Mouse (Mus musculus) embryonic facial prominence, embryonic 10.5 days (tissue): ENCODE measurements around the gene Slc45a1. TPM values are rescaled to one million over a fixed set of nuclear protein-coding genes. Genes with fewer than 3 reads are reported as not detected.

Experiments
- DNase-seq: peaks from one replicate; pipeline ENCODE4 v3.0.0-alpha.2; 2017; ENCODE audit warnings: low spot score
- H3K27ac ChIP-seq: fragments of 300-500 bp; sonication (generic); replicated peaks from 2 replicates; pipeline ENCODE4 v1.5.1; 2016; ENCODE audit warnings: mild to moderate bottlenecking
- H3K27me3 ChIP-seq: fragments of 300-500 bp; sonication (generic); replicated peaks from 2 replicates; pipeline ENCODE4 v1.6.1; 2016; ENCODE audit warnings: low read depth, mild to moderate bottlenecking; ENCODE audit not compliant: poor library complexity, severe bottlenecking
- H3K36me3 ChIP-seq: fragments of 300-500 bp; sonication (generic); replicated peaks from 2 replicates; pipeline ENCODE4 v1.6.1; 2016; ENCODE audit warnings: mild to moderate bottlenecking, moderate library complexity
- H3K4me1 ChIP-seq: fragments of 300-500 bp; sonication (generic); 2 replicates; pipeline ENCODE4 v1.6.1; 2016
- H3K4me3 ChIP-seq: fragments of 300-500 bp; sonication (generic); 2 replicates; pipeline ENCODE4 v1.5.1; 2016; ENCODE audit warnings: mild to moderate bottlenecking, moderate library complexity
- H3K9me3 ChIP-seq: fragments of 300-500 bp; sonication (generic); 2 replicates; pipeline ENCODE4 v1.6.1; 2016; ENCODE audit warnings: mild to moderate bottlenecking
- WGBS: fragments of 180-500 bp; shearing (Covaris S2); methylation state at CpG from one replicate; pipeline ENCODE4 v1.1.7; 2016; 5-methylcytosine and 5-hydroxymethylcytosine counted together
- polyA plus RNA-seq: library from polyadenylated mRNA; unstranded; fragments of >200 nt; fragmentation: Nextera tagmentation; extraction: Ambion mirVana; gene quantifications from 2 replicates; pipeline ENCODE4 v1.2.1, GENCODE M21; 2016

Gene Slc45a1
- polyA plus RNA-seq, 1 experiment from 2014 or later: 1.4 TPM

DNA sequence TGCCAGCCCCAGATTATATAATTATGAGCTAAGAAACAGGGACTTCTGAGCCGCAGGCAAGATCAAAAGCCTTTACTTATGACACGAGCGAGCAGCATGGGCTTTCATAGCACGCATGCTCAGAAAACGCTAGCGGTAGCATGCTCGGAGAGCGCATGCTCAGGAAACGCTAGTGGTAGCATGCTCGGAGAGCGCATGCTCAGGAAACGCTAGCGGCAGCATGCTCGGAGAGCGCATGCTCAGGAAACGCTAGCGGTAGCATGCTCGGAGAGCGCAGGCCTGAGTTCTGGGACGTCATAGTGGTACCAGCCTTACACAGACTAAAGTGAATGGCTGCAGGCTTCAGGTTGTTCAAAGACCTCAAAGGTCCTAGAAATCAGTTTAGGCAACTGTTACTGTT is 26.8 kb upstream of the Slc45a1 start:
- no peaks in the 10 kb centered on the region for H3K36me3 ChIP-seq
- no peaks in the 10 kb centered on the region for H3K27me3 ChIP-seq
- no peak overlapping the region for H3K27ac ChIP-seq
- WGBS: 94% methylated on average over 20 of the region's 20 CpGs
- H3K9me3 ChIP-seq: no peaks in the 10 kb centered on the region
- H3K4me1 ChIP-seq: peaks cover 17% of the 10 kb centered on the region
- DNase-seq: no peak
- H3K4me3 ChIP-seq: no peak overlapping the region

DNA sequence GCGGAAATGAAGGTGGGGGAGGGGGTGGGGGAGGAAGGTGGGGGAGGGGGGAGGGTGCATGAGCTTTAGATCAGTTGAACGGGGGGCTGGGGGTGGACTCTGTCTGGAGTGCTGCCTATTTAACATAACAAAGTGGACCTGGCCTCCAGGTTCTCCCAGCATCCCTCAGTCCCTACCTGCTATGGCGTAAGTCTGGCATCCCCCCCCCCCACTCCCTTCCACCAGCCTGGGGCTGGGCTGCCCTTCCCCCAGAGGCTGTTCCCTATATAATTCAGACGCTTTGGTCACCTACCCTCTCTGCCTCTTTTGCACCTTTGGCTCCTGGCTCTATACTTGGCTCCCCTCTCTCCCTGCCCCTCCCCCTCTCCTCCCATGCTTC is 25.9 kb upstream of the Slc45a1 start:
- Histone ChIP-seq H3K27me3 (no peaks in the 10 kb centered on the region), H3K9me3 (no peaks in the 10 kb centered on the region), H3K27ac (peak overlapping the region; percentile 31), H3K36me3 (no peaks in the 10 kb centered on the region), H3K4me3 (0 out of 2 replicates have a peak overlapping the region, but pooled peaks have one; percentile 21), H3K4me1 (peaks cover 17% of the 10 kb centered on the region)
- 27% methylated on average over 4 of the region's 4 CpGs for WGBS
- DNase-seq: no peak

DNA sequence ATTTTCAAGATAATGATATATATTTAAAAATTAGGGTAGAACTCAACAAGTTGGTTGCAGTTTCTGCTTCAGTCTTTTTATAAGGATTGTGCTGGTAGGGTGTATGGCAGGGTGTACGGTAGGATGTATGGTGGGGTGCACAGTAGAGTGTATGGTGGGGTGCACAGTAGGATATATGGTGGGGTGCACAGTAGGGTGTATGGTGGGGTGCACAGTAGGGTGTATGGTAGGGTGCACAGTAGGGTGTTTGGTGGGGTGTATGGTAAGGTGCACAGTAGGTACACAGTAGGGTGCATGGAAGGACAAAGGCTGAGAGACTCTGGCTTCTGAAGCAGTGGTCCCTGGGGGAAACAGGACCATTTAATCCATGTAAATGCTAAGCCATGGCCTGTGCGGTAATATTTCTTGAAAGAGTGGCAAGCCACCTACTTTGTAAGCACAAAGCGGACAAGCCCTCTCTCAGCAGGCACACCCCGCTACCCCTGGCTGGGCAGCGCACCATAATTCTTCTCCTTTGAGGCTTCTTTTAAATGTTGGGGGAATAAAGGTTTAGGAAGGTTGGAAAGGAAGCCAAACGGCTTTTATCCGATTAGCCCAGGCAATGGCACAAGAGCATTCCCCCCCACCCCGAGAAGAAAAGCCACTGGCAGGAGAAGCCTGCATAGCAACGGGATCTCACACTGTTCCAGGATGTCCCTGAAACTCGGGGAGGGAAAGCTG is 25.3 kb upstream of the Slc45a1 start:
- no peak for DNase-seq
- no peak overlapping the region for H3K4me3 ChIP-seq
- 32% methylated on average over 10 of the region's 10 CpGs for WGBS
- H3K4me1 ChIP-seq: peaks cover 17% of the 10 kb centered on the region
- H3K27me3 ChIP-seq: no peaks in the 10 kb centered on the region
- no peaks in the 10 kb centered on the region for H3K36me3 ChIP-seq
- H3K27ac ChIP-seq: peak overlapping the region; percentile 31
- no peaks in the 10 kb centered on the region for H3K9me3 ChIP-seq

DNA sequence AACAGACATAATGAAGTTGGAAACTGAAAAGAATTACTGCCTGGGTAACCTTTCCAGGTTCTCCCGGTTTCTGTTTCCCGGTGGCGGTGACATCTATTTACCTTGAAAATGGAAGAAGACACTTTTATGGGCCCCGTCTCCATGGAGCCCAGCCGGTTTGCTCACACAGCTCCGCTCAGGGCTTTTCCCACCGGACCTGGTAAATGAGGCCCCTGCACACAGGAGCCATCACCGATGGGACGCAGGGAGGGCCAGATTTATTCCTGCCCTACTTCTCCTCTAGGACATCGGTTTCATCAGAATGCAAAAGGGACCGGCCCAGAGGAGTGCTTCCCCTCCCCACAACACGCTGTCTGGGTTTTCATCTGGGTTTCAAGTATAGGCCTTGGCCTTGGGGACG is 24.1 kb upstream of the Slc45a1 start:
- no peaks in the 10 kb centered on the region for H3K9me3 ChIP-seq
- no peaks in the 10 kb centered on the region for H3K36me3 ChIP-seq
- H3K4me1 ChIP-seq: peaks cover 17% of the 10 kb centered on the region
- no peaks in the 10 kb centered on the region for H3K27me3 ChIP-seq
- H3K4me3 ChIP-seq: no peak overlapping the region
- H3K27ac ChIP-seq: no peak overlapping the region
- WGBS: 94% methylated on average over 13 of the region's 13 CpGs
- DNase-seq: no peak

DNA sequence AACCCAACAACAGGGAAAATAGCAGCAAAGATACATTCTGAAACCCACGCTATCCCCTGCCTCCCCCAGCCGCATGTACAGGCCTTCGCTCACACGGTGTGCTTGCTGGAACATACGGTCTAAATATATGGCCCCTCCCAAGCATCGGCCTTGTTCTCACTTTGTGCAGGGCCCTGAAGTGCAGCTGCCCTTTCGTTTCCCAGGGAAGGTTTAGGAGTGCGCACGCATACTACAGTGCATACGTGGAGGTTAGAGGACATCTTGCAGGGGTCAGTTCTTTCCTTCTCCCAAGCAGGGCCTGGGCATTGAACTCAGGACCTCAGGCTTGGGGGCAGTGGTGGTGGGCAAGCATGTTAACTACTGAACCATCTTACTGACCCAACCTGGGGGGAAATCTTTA is 23.3 kb upstream of the Slc45a1 start:
- 93% methylated on average over 10 of the region's 10 CpGs for WGBS
- Histone ChIP-seq H3K4me1 (peaks cover 22% of the 10 kb centered on the region), H3K27ac (no peak overlapping the region), H3K9me3 (no peaks in the 10 kb centered on the region), H3K4me3 (no peak overlapping the region), H3K36me3 (no peaks in the 10 kb centered on the region), H3K27me3 (no peaks in the 10 kb centered on the region)
- no peak for DNase-seq

DNA sequence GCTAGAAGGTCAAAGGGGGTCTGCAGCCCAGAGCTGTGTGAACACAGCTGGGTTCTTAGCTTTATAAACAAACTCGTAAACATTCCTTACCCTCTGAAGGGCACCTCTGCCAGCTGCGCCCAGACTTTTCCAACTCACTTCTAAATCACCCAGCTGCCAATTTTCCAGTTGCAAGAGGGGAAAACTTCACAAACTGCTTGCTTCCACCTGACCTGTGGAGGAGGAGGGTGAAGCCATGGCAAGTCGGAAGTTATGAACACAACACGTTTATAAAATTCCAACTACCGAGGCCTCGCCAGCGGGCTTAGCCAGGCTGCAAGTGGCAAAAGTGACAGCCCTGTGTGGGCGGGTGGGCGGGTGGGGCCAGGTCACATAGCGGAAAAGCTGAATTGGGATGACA is 13.8 kb upstream of the Slc45a1 start:
- no peak overlapping the region for H3K27ac ChIP-seq
- H3K4me3 ChIP-seq: no peak overlapping the region
- H3K9me3 ChIP-seq: no peaks in the 10 kb centered on the region
- H3K36me3 ChIP-seq: no peaks in the 10 kb centered on the region
- H3K27me3 ChIP-seq: peaks cover 21% of the 10 kb centered on the region
- peaks cover 20% of the 10 kb centered on the region for H3K4me1 ChIP-seq
- no peak for DNase-seq
- WGBS: 87% methylated on average over 10 of the region's 10 CpGs

DNA sequence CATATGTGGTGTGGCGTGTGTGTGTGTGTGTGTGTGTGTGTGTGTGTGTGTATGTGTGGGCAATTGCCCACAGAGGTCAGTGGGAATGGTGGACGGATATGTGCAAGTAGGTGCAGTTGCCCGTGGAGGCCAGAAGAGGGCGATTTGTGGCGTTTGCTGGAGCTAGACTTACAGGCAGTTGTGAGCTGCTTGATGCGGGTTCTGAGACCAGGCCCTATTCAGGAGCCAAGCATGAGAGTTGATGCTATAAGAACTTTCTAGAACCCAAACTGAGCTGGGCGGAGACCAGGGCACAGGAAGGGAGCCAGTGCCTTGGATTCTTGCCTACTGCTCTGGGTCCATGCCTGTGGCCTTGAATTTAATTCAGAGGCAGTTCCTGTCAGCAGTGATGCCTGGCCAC is 12.8 kb upstream of the Slc45a1 start:
- no peak overlapping the region for H3K27ac ChIP-seq
- H3K9me3 ChIP-seq: no peaks in the 10 kb centered on the region
- 73% methylated on average over 7 of the region's 7 CpGs for WGBS
- peaks cover 19% of the 10 kb centered on the region for H3K4me1 ChIP-seq
- H3K4me3 ChIP-seq: no peak overlapping the region
- peaks cover 26% of the 10 kb centered on the region for H3K27me3 ChIP-seq
- no peak for DNase-seq
- H3K36me3 ChIP-seq: no peaks in the 10 kb centered on the region

DNA sequence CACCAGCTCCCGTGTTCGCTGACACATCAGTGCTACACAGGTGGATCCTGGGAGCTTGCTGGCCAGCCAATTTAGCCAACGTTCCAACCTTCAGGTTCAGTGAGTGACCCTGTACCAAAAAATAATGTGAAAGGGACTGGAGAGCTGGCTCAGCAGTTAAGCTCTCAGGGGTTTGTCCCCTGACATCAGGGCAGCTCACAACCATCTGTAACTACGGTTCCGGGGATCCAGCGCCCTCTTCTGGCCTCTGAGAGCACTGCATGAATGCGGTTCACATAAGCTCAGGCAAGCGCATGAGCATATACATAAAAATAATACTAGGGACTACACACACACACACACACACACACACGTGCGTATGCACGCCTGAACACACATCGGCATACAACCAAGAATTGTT is 11.2 kb upstream of the Slc45a1 start:
- no peaks in the 10 kb centered on the region for H3K9me3 ChIP-seq
- 59% methylated on average over 12 of the region's 12 CpGs for WGBS
- no peak overlapping the region for H3K27ac ChIP-seq
- H3K27me3 ChIP-seq: peaks cover 26% of the 10 kb centered on the region
- H3K4me3 ChIP-seq: no peak overlapping the region
- H3K4me1 ChIP-seq: peaks cover 19% of the 10 kb centered on the region
- DNase-seq: peak; percentile 65
- no peaks in the 10 kb centered on the region for H3K36me3 ChIP-seq

DNA sequence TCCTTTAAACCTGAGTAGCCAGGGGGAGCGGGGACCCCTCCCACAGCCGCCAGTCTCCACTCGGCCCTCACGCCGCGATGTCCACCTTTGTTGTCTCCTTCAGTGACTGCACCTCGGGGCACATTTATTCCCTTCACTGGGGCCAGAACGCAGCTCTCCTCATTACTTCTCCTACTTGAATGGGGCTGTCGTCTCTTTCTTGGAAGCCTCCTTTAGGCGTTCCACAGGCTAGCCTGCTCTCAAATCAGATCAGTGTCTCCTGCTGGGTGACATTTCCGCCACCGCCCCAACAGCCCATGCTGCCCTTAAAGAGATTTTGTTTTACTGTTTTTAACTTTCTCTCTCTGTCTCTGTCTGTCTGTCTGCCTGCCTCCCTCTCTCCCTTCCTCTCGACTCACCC is 9.9 kb upstream of the Slc45a1 start:
- H3K9me3 ChIP-seq: 0 out of 2 replicates have a peak, but pooled peaks cover 2% of the 10 kb centered on the region
- H3K27me3 ChIP-seq: peaks cover 26% of the 10 kb centered on the region
- 7% methylated on average over 13 of the region's 13 CpGs for WGBS
- no peak for DNase-seq
- H3K4me1 ChIP-seq: peaks cover 19% of the 10 kb centered on the region
- peak overlapping the region; percentile 63 for H3K27ac ChIP-seq
- no peaks in the 10 kb centered on the region for H3K36me3 ChIP-seq
- peak overlapping the region; percentile 46 for H3K4me3 ChIP-seq

DNA sequence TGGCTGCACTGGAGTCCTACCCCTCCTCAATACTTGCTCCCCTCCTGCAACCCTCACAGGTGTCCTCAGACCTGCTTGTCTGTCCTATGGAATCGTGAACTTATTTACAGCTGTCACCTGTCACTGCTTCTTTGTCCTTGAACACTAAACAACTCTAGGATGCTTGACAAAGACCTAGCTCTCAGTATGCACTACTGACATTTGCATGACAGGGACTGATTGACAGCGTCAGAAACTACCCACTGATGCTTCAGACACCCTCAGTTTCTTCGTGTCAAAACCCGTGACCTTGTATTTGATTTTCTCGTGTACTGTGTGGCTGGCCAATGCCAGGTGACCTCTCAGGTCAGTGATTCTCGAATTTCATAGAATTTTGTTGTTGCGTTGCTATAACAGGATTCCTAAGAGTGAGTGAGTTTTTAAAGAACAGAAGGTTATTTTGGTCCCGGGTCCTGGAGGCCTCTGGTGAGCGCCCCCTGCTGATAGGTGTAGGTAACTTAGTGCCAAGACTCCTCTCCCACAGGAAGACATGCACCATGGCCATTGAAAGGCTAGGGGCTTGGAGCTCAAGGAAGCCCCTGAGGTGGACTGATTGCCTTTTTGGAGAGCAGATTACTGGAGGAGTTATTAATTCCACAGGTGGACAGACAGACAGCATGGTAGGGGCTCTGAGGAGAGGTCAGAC is 8.1 kb upstream of the Slc45a1 start:
- peaks cover 22% of the 10 kb centered on the region for H3K4me1 ChIP-seq
- 0 out of 2 replicates have a peak, but pooled peaks cover 4% of the 10 kb centered on the region for H3K9me3 ChIP-seq
- 75% methylated on average over 9 of the region's 9 CpGs for WGBS
- no peak overlapping the region for H3K27ac ChIP-seq
- peaks cover 29% of the 10 kb centered on the region for H3K27me3 ChIP-seq
- no peak for DNase-seq
- H3K4me3 ChIP-seq: no peak overlapping the region
- no peaks in the 10 kb centered on the region for H3K36me3 ChIP-seq

DNA sequence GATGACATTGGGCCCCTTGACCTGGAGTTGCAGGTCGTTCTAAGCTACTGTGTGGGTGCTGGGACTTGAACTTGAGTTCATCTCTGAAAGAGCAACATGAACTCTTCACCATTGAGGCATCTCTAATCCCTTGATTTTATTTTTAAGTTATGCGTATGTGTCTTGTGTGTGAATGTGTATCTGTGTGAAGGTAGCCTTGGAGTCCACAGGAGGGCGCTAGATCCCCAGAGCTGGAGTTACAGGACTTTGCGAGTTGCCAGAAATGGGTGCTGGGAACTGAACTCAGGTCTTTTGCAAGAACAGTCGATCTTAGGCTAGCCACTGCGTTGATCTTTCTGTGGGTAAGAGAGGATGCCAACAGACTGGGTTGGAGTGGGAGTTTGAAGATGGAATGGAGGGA is 4.5 kb upstream of the Slc45a1 start:
- no peak for DNase-seq
- H3K27me3 ChIP-seq: peaks cover 50% of the 10 kb centered on the region
- peaks cover 38% of the 10 kb centered on the region for H3K4me1 ChIP-seq
- WGBS: 80% methylated on average over 6 of the region's 6 CpGs
- no peaks in the 10 kb centered on the region for H3K36me3 ChIP-seq
- no peak overlapping the region for H3K4me3 ChIP-seq
- H3K9me3 ChIP-seq: 0 out of 2 replicates have a peak, but pooled peaks cover 4% of the 10 kb centered on the region
- no peak overlapping the region for H3K27ac ChIP-seq

DNA sequence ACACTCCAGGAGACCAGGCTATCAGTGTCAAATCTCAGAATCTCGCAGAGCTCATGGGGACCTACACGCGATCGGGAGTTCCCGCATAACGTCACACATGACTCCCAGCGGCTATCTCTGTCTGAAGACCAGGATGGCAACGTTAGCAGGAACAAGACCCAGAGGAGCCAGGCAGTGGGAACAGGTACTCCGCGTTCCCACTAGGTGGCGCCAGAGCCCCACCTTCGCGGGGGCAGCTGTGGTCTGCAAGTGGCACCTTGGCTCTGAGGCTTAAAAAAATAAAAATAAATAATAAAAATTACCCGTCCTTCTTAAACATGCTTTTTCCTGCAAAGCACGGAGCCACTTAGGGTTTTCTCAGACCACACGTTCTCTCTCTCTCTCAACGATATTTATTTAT is 4.0 kb upstream of the Slc45a1 start:
- H3K4me3 ChIP-seq: peak overlapping the region; percentile 31; the same call in 1 of the 2 replicates
- peaks cover 50% of the 10 kb centered on the region for H3K27me3 ChIP-seq
- H3K36me3 ChIP-seq: no peaks in the 10 kb centered on the region
- 0 out of 2 replicates have a peak, but pooled peaks cover 4% of the 10 kb centered on the region for H3K9me3 ChIP-seq
- H3K4me1 ChIP-seq: peaks cover 36% of the 10 kb centered on the region
- WGBS: 4% methylated on average over 17 of the region's 17 CpGs
- no peak overlapping the region for H3K27ac ChIP-seq
- peak; percentile 91 for DNase-seq

DNA sequence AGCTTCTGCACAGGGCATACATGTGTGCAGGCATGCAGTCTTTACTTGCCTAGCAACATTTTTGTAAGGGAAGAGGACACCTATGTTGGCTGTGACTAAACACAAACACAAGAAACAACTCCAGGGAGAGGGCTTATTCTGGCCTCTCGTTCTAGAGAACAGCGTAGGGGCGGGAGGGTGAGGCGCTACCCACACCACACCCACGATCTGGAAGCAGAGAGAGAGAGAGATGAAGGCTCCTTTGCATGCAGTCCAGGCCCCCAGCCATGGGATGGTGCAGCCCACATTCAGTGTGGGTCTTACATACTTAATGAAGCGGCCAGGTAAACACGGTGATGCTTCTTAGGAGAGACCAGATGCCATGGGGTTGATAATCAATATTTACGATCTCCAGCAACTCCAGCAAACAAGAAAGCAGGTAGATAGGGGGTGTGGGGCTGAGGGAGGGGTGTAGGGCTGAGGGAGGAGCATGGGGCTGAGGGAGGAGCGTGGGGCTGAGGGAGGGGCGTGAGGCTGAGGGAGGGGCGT is 1.2 kb upstream of the Slc45a1 start:
- 46% methylated on average over 11 of the region's 11 CpGs for WGBS
- H3K4me3 ChIP-seq: no peak overlapping the region
- no peak for DNase-seq

More for the DNA sequence above, 1.2 kb upstream of the Slc45a1 start:
- H3K27ac ChIP-seq: no peak overlapping the region
- H3K4me1 ChIP-seq: peaks cover 32% of the 10 kb centered on the region
- H3K36me3 ChIP-seq: no peaks in the 10 kb centered on the region
- peaks cover 48% of the 10 kb centered on the region for H3K27me3 ChIP-seq
- H3K9me3 ChIP-seq: 0 out of 2 replicates have a peak, but pooled peaks cover 4% of the 10 kb centered on the region
